Mouse (Mus musculus) bone marrow macrophage, adult 2 months (primary cell): Measurements from ENCODE around the gene Kirrel. TPM values are rescaled to one million over a fixed set of nuclear protein-coding genes. Genes with fewer than 3 reads are reported as not detected.
A peak's percentile ranks its signal among the peaks of the same experiment; 100 is the strongest.

Experiments used
- H3K27ac ChIP-seq: 2 replicates; pipeline ENCODE4 v1.5.1; 2012; ENCODE audit warnings: low read depth, low read length; ENCODE audit not compliant: insufficient read depth
- H3K4me1 ChIP-seq: 2 replicates; pipeline ENCODE4 v1.6.1; 2012; ENCODE audit warnings: low read length; ENCODE audit not compliant: control insufficient read depth, insufficient read depth
- H3K4me3 ChIP-seq: 2 replicates; pipeline ENCODE4 v1.5.1; 2012; ENCODE audit warnings: mild to moderate bottlenecking, low read length, moderate library complexity; ENCODE audit not compliant: insufficient read depth
- CTCF ChIP-seq: IDR thresholded peaks from 2 replicates; pipeline ENCODE4 v1.5.1; 2012; ENCODE audit warnings: low read depth, mild to moderate bottlenecking, low read length, moderate library complexity
- POLR2A ChIP-seq: IDR thresholded peaks from 2 replicates; pipeline ENCODE4 v1.6.1; 2012; ENCODE audit warnings: mild to moderate bottlenecking, low read depth, low read length, borderline replicate concordance
- polyA plus RNA-seq: library from polyadenylated mRNA; stranded (reverse); fragments of >200 nt; gene quantifications from 2 replicates; pipeline ENCODE4 v1.2.4, GENCODE M21; 2012; ENCODE audit not compliant: missing spikeins, insufficient read depth, insufficient read length

Gene Kirrel
- polyA plus RNA-seq, 1 experiment = 0.46 TPM

DNA sequence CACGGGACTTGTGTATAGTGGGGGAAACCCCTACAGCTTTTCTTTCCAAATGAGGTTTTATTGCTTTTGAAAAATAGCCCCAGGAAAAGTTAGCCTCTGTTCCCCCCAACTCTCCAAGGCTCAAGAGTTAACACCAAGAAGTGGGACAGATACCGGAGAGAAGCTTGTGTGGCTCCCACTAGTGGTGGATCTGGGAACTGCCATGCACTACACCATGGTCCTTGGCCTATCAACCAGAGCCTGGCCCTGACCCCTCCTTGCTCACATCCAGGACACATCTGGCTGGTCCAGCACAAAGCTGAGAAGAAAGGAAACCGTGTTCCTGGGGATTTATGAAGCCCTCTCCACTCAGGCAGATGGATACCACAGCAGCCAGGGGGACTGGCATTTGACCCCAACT is 92.3 kb downstream of the Kirrel start:
- TF ChIP-seq POLR2A = no peak
- TF ChIP-seq CTCF = peak; percentile 91
- Histone ChIP-seq H3K4me3 (no peak overlapping the region), H3K4me1 (no peaks in the 10 kb centered on the region), H3K27ac (no peak overlapping the region)

DNA sequence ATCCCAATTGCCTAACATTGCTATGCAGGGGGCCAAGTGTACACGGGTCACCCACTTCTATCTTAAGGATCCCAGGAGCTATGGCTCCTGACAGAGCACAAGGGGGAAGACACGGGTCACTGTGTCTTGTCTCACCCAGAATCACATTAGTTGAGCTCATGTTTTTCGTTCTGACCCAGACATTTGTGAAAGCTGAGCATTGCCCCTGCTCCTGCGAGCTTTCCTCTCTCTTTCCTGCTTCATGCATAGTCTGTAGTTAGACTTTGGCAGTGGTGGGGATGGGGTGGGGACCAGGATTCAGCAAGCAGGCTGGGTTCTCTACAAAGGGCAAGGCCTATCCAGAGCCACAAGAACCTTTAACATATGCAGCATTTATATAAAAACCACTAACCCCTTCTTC is 94.8 kb downstream of the Kirrel start:
- Histone ChIP-seq H3K4me3 (no peak overlapping the region), H3K4me1 (no peaks in the 10 kb centered on the region), H3K27ac (no peak overlapping the region)
- TF ChIP-seq CTCF = no peak
- no peak for TF ChIP-seq POLR2A

DNA sequence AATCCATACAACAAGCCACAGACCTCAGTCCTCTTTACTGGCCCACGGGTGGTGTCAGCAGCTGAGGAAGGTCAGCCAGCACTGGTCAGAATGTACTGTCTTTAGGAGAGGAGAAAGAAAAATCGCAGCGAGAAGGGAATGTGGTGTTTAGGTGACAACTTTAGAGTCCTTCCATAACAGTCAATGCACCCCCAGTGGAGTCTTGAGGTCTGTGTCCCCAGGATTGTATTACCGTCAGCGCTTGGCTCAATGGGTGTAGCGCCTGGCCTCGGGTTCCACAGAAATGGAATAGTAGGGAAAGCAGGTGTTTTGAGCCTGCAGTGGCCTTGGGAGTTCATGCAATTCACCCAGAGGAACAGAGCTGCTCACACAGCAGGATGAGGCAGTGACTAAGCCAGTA is 95.2 kb downstream of the Kirrel start:
- TF ChIP-seq POLR2A (no peak), CTCF (no peak)
- Histone ChIP-seq H3K4me1 (no peaks in the 10 kb centered on the region), H3K27ac (no peak overlapping the region)

GRCm38 (mm10) chr3:87077681-87078080 is 96.9 kb downstream of the Kirrel start:
- no peaks in the 10 kb centered on the region for H3K4me1 ChIP-seq
- H3K4me3 ChIP-seq = no peak overlapping the region
- TF ChIP-seq CTCF (no peak), POLR2A (no peak)

More for the DNA sequence above, 95.2 kb downstream of the Kirrel start:
- no peak overlapping the region for H3K4me3 ChIP-seq

GRCm38 (mm10) chr3:87076899-87077298 is 97.6 kb downstream of the Kirrel start:
- no peak overlapping the region for H3K4me3 ChIP-seq
- no peak for TF ChIP-seq POLR2A
- no peak for TF ChIP-seq CTCF
- no peaks in the 10 kb centered on the region for H3K4me1 ChIP-seq
- H3K27ac ChIP-seq = no peak overlapping the region

More at GRCm38 (mm10) chr3:87077681-87078080, 96.9 kb downstream of the Kirrel start:
- H3K27ac ChIP-seq = no peak overlapping the region

DNA sequence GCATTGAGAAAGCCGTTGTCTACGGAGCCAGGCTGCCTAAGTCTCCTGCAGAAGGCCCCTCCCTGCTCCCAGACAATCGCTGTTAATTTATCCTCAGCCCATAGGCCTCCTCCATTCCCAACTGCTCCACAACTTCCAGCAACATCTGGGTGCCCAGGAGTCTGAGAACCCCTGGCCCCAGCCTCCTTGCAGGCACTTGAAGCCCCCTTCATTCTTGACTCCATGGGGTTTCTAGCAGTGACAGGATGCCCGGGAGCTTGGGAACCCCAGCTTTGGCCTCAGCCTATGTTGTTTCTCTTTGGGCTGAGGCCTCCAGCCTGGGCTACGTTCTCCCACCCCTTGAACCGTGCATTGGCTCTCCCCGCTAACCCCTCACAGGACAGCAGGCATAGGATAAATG is 98.4 kb downstream of the Kirrel start:
- H3K4me1 ChIP-seq = no peaks in the 10 kb centered on the region
- TF ChIP-seq CTCF (no peak), POLR2A (no peak)
- no peak overlapping the region for H3K27ac ChIP-seq
- no peak overlapping the region for H3K4me3 ChIP-seq

GRCm38 (mm10) chr3:87072612-87073515 is 101.7 kb downstream of the Kirrel start:
- Histone ChIP-seq H3K4me3 (no peak overlapping the region), H3K27ac (no peak overlapping the region), H3K4me1 (no peaks in the 10 kb centered on the region)
- TF ChIP-seq POLR2A = no peak
- TF ChIP-seq CTCF = no peak

- Histone ChIP-seq H3K4me1 (no peaks in the 10 kb centered on the region), H3K27ac (no peak overlapping the region), H3K4me3 (no peak overlapping the region)
- TF ChIP-seq POLR2A (no peak), CTCF (no peak)
Observed at GRCm38 (mm10) chr3:87072191-87072590, 102.4 kb downstream of the Kirrel start.

DNA sequence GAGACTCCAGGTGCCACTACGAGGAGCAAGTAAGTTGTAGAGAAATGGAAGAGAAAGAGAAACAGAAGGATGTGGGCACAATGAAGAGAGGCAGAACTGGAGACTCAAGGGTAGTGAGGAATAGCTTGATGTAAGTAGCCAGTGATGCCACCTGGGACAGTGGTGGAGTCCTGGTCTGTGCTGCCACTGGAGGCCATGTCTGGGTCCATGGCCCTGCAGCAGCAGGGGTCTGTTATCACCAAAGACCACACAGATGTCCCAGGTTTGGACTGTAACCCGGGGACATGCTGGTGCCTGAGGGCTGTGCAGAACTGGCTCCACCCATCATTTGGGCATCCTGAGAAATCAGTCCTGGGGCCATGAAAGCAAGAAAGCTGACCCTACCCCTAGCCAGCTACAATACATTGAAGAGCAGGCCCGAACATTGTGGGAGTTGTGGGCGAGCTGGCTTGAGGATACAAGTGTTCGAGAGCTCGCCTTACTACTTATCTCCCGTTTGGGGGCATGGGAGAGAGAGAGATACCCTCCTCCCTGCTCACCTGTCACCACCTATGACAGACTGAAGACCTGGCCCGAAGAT is 107.1 kb downstream of the Kirrel start:
- Histone ChIP-seq H3K4me1 (no peaks in the 10 kb centered on the region), H3K27ac (no peak overlapping the region), H3K4me3 (no peak overlapping the region)
- TF ChIP-seq POLR2A (no peak), CTCF (no peak)

GRCm38 (mm10) chr3:87053939-87054338 is 120.6 kb downstream of the Kirrel start:
- no peak for TF ChIP-seq CTCF
- no peak overlapping the region for H3K27ac ChIP-seq
- H3K4me3 ChIP-seq = no peak overlapping the region
- no peaks in the 10 kb centered on the region for H3K4me1 ChIP-seq
